Comparison of ENCODE assay signal across 10 mouse cellular contexts in genomic region chr16:91084307-91085238, GRCm38 (mm10). TPM values are rescaled to one million over a fixed set of nuclear protein-coding genes. Genes with fewer than 3 reads are reported as not detected.
DNase-seq lines count a peak whose midpoint lies in the region; ATAC-seq lines count a peak whose summit lies in the region.
"Had no signal": no experiment of that assay in that cellular context is flagged by ENCODE, and none has a peak within 500 bp of the region (broad histone marks: within the 10 kb centered on the region; RNA-seq: fewer than 3 reads in every experiment).

No protein-coding gene starts in this region.

- H3K9ac ChIP-seq in hindbrain, embryonic 14.5 days = no peak overlapping the region
- no peak overlapping the region for H3K9ac ChIP-seq in hindbrain, embryonic 12.5 days
- H3K9ac ChIP-seq in midbrain, embryonic 16.5 days (ENCODE audit: low read depth, low read length) = no peak overlapping the region
- no peak overlapping the region for H3K9ac ChIP-seq in midbrain, embryonic 15.5 days
- no peak overlapping the region for H3K9ac ChIP-seq in liver, embryonic 15.5 days

- 78% methylated on average over 21 of the region's 21 CpGs for WGBS in hindbrain, embryonic 14.5 days
- WGBS in hindbrain, embryonic 12.5 days = 90% methylated on average over 21 of the region's 21 CpGs
- 85% methylated on average over 21 of the region's 21 CpGs for WGBS in midbrain, embryonic 16.5 days
- WGBS in midbrain, embryonic 15.5 days = 83% methylated on average over 21 of the region's 21 CpGs
- 82% methylated on average over 21 of the region's 21 CpGs for WGBS in liver, embryonic 15.5 days (ENCODE audit: insufficient replicate concordance)

- no peaks in the 10 kb centered on the region for H3K36me3 ChIP-seq in hindbrain, embryonic 14.5 days (replicated peaks; ENCODE audit: control insufficient read depth, insufficient read depth)
- H3K36me3 ChIP-seq in hindbrain, embryonic 12.5 days = no peaks in the 10 kb centered on the region
- no peaks in the 10 kb centered on the region for H3K36me3 ChIP-seq in midbrain, embryonic 16.5 days (ENCODE audit: control insufficient read depth, insufficient read depth, low read length)
- no peaks in the 10 kb centered on the region for H3K36me3 ChIP-seq in midbrain, embryonic 15.5 days (replicated peaks)
- H3K36me3 ChIP-seq in liver, embryonic 15.5 days (replicated peaks) = 0 out of 2 replicates have a peak, but pooled peaks cover 3% of the 10 kb centered on the region
- H3K36me3 ChIP-seq: limb, embryonic 10.5 days had no signal

- ATAC-seq in hindbrain, embryonic 14.5 days (ENCODE audit: low FRiP score) = no peak; the same call in 1 of the 2 replicates
- no peak for ATAC-seq in hindbrain, embryonic 12.5 days (ENCODE audit: low FRiP score)
- 0 out of 2 replicates have a peak, but pooled peaks have one; percentile 17 for ATAC-seq in midbrain, embryonic 16.5 days
- ATAC-seq in midbrain, embryonic 15.5 days (replicated peaks) = no peak
- ATAC-seq in liver, embryonic 15.5 days (ENCODE audit: insufficient read depth) = no peak

- no peak overlapping the region for H3K4me3 ChIP-seq in hindbrain, embryonic 14.5 days (replicated peaks; ENCODE audit: low read length)
- H3K4me3 ChIP-seq in hindbrain, embryonic 12.5 days = no peak overlapping the region
- H3K4me3 ChIP-seq in midbrain, embryonic 16.5 days (ENCODE audit: low read depth, low read length) = no peak overlapping the region
- H3K4me3 ChIP-seq in midbrain, embryonic 15.5 days = no peak overlapping the region
- H3K4me3 ChIP-seq in liver, embryonic 15.5 days (replicated peaks) = no peak overlapping the region
- H3K4me3 ChIP-seq: limb, embryonic 10.5 days had no signal

- DNase-seq in hindbrain, embryonic 14.5 days (ENCODE audit: low spot score) = peak; percentile 68
- DNase-seq in cerebellum, postnatal 10 days = peak; percentile 98 to 99
- no peak for DNase-seq in urinary bladder, adult 18-20 months (ENCODE audit: low spot score in 2 of 2)
- no peak for DNase-seq in lung, postnatal 14 days

- H3K9me3 ChIP-seq in hindbrain, embryonic 14.5 days (ENCODE audit: control insufficient read depth, low read length) = no peaks in the 10 kb centered on the region
- H3K9me3 ChIP-seq in hindbrain, embryonic 12.5 days (replicated peaks) = no peaks in the 10 kb centered on the region
- H3K9me3 ChIP-seq in midbrain, embryonic 16.5 days (replicated peaks; ENCODE audit: control insufficient read depth, low read length, poor library complexity, severe bottlenecking) = no peaks in the 10 kb centered on the region
- no peaks in the 10 kb centered on the region for H3K9me3 ChIP-seq in midbrain, embryonic 15.5 days
- no peaks in the 10 kb centered on the region for H3K9me3 ChIP-seq in liver, embryonic 15.5 days (replicated peaks)
- H3K9me3 ChIP-seq: limb, embryonic 10.5 days had no signal

- no peak overlapping the region for H3K27ac ChIP-seq in hindbrain, embryonic 14.5 days
- H3K27ac ChIP-seq in hindbrain, embryonic 12.5 days = no peak overlapping the region
- no peak overlapping the region for H3K27ac ChIP-seq in midbrain, embryonic 16.5 days (ENCODE audit: low read length)
- H3K27ac ChIP-seq in midbrain, embryonic 15.5 days = no peak overlapping the region
- peak overlapping the region; percentile 57; the same call in 1 of the 2 replicates for H3K27ac ChIP-seq in liver, embryonic 15.5 days (replicated peaks)
- H3K27ac ChIP-seq: limb, embryonic 10.5 days had no signal

- H3K27me3 ChIP-seq in hindbrain, embryonic 14.5 days (ENCODE audit: control insufficient read depth, insufficient read depth, low read length) = peaks cover 32% of the 10 kb centered on the region
- peaks cover 51% of the 10 kb centered on the region for H3K27me3 ChIP-seq in hindbrain, embryonic 12.5 days
- H3K27me3 ChIP-seq in midbrain, embryonic 16.5 days (ENCODE audit: control insufficient read depth, insufficient read depth, low read depth, low read length) = peaks cover 11% of the 10 kb centered on the region
- H3K27me3 ChIP-seq in midbrain, embryonic 15.5 days (replicated peaks) = peaks cover 6% of the 10 kb centered on the region
- H3K27me3 ChIP-seq in liver, embryonic 15.5 days = no peaks in the 10 kb centered on the region

- no peak overlapping the region for H3K4me2 ChIP-seq in hindbrain, embryonic 14.5 days (replicated peaks)
- H3K4me2 ChIP-seq in hindbrain, embryonic 12.5 days (replicated peaks) = no peak overlapping the region
- no peak overlapping the region for H3K4me2 ChIP-seq in midbrain, embryonic 16.5 days (ENCODE audit: low read length)
- no peak overlapping the region for H3K4me2 ChIP-seq in midbrain, embryonic 15.5 days
- H3K4me2 ChIP-seq in liver, embryonic 15.5 days = no peak overlapping the region

- no peaks in the 10 kb centered on the region for H3K4me1 ChIP-seq in hindbrain, embryonic 14.5 days (replicated peaks; ENCODE audit: control insufficient read depth, insufficient read depth, low read length)
- H3K4me1 ChIP-seq in hindbrain, embryonic 12.5 days = no peaks in the 10 kb centered on the region
- H3K4me1 ChIP-seq in midbrain, embryonic 16.5 days (ENCODE audit: control insufficient read depth, insufficient read depth, low read length) = no peaks in the 10 kb centered on the region
- H3K4me1 ChIP-seq in midbrain, embryonic 15.5 days = no peaks in the 10 kb centered on the region
- peaks cover 66% of the 10 kb centered on the region for H3K4me1 ChIP-seq in liver, embryonic 15.5 days (replicated peaks)

RNA-seq across cellular contexts. Expression of gene 4932438H23Rik, which starts 10.3 kb away (rescaled TPM):
- polyA plus RNA-seq in hindbrain, embryonic 14.5 days (2014; fragmentation: Nextera tagmentation; extraction: Ambion mirVana) = 0.76 and 1.5 TPM in 2 replicates
- polyA plus RNA-seq in hindbrain, embryonic 12.5 days (2016; fragmentation: Nextera tagmentation; extraction: Ambion mirVana) = 0.16 and 1.1 TPM in 2 replicates
- 0.87 TPM in 2 replicates for polyA plus RNA-seq in midbrain, embryonic 16.5 days (2015; fragmentation: Nextera tagmentation; extraction: Ambion mirVana)
- polyA plus RNA-seq in midbrain, embryonic 15.5 days (2015; fragmentation: Nextera tagmentation; extraction: Ambion mirVana) = 0.72 and 1.3 TPM in 2 replicates
- polyA plus RNA-seq in liver, embryonic 15.5 days (2015; fragmentation: Nextera tagmentation; extraction: Ambion mirVana) = not detected in 2 replicates
- polyA plus RNA-seq: limb, embryonic 10.5 days; spleen, adult 2 months had no signal

RNA-seq across cellular contexts. Expression of gene Paxbp1, which starts 40.2 kb away (rescaled TPM):
- polyA plus RNA-seq in hindbrain, embryonic 14.5 days (2014; fragmentation: Nextera tagmentation; extraction: Ambion mirVana) = 64.7 and 71.6 TPM in 2 replicates
- 104 and 113 TPM in 2 replicates for polyA plus RNA-seq in hindbrain, embryonic 12.5 days (2016; fragmentation: Nextera tagmentation; extraction: Ambion mirVana)
- 72.3 and 84.0 TPM in 2 replicates for polyA plus RNA-seq in midbrain, embryonic 16.5 days (2015; fragmentation: Nextera tagmentation; extraction: Ambion mirVana)
- polyA plus RNA-seq in midbrain, embryonic 15.5 days (2015; fragmentation: Nextera tagmentation; extraction: Ambion mirVana) = 71.4 and 80.7 TPM in 2 replicates
- polyA plus RNA-seq in liver, embryonic 15.5 days (2015; fragmentation: Nextera tagmentation; extraction: Ambion mirVana) = 16.3 and 17.0 TPM in 2 replicates

Comparison
In these comparisons a context has a peak if more than half of its experiments do, and no peak if none do; other contexts are left out.
1. DNase-seq: peak in hindbrain, embryonic 14.5 days (single experiment) and cerebellum, postnatal 10 days (2 of 2); none in urinary bladder, adult 18-20 months (0 of 2) and lung, postnatal 14 days (single experiment).